In genomic region chr15:81045336-81045735, GRCm38 (mm10) we compare ENCODE assay signal across 10 mouse cellular contexts.
DNase-seq lines count a peak whose midpoint lies in the region; TF ChIP-seq lines count a peak whose summit lies in the region.
"Had no signal": no experiment of that assay in that cellular context is flagged by ENCODE, and none has a peak within 500 bp of the region (broad histone marks: within the 10 kb centered on the region; RNA-seq: fewer than 3 reads in every experiment).

No protein-coding gene starts in this region.

- no peaks in the 10 kb centered on the region for H3K36me3 ChIP-seq in thymus, adult 2 months (ENCODE audit: control insufficient read depth, insufficient read depth, low read length)

- TF ChIP-seq POLR2A in thymus, adult 2 months (IDR thresholded peaks at IDR 0.05; ENCODE audit: control insufficient read depth, extremely low read depth, insufficient read depth, low read length, poor library complexity) = no peak

- H3K4me1 ChIP-seq in thymus, adult 2 months (replicated peaks; ENCODE audit: control insufficient read depth, insufficient read depth, low read length) = peaks cover 29% of the 10 kb centered on the region

- H3K27me3 ChIP-seq in thymus, adult 2 months (ENCODE audit: control insufficient read depth, insufficient read depth, low read length) = no peaks in the 10 kb centered on the region
- H3K27me3 ChIP-seq: hindbrain, embryonic 13.5 days had no signal

- intact Hi-C loops in gastrocnemius, adult 2 months (cut with DNase I) = no loop called here

- TF ChIP-seq CTCF in gastrocnemius, adult 2 months (IDR thresholded peaks at IDR 0.05) = no peak
- TF ChIP-seq CTCF in thymus, adult 2 months (IDR thresholded peaks at IDR 0.05; ENCODE audit: borderline replicate concordance, control insufficient read depth, extremely low read depth, insufficient read depth, low read length, poor library complexity) = no peak

- 3% methylated on average over 4 of the region's 4 CpGs for WGBS in thymus, adult 2 months

- DNase-seq in gastrocnemius, adult 2 months = no peak
- no peak for DNase-seq in gastrocnemius, postnatal 4 days (ENCODE audit: low spot score in 2 of 2)
- DNase-seq in induced T-regulatory cell, adult 2 months (ENCODE audit: low read depth) = peak; percentile 84
- peak; percentile 59 to 64 for DNase-seq in lung, postnatal 4 days
- DNase-seq in thymus, adult 2 months = peak; percentile 67
- no peak for DNase-seq in urinary bladder, postnatal 14 days (ENCODE audit: low spot score)
- no peak for DNase-seq in frontal cortex, adult 2 months (ENCODE audit: extremely low spot score in 1 of 2, low spot score in 1 of 2)
- no peak for DNase-seq in yolk sac, embryonic 10.5 days (ENCODE audit: low spot score)

- peak overlapping the region; percentile 49 for H3K4me3 ChIP-seq in gastrocnemius, adult 2 months
- peak overlapping the region; percentile 84 for H3K4me3 ChIP-seq in thymus, adult 2 months (ENCODE audit: control insufficient read depth, insufficient read depth, low read length)
- H3K4me3 ChIP-seq: hindbrain, embryonic 13.5 days; midbrain, embryonic 10.5 days had no signal

- H3K27ac ChIP-seq in gastrocnemius, adult 2 months = peak overlapping the region; percentile 44
- H3K27ac ChIP-seq in thymus, adult 2 months (ENCODE audit: control insufficient read depth, insufficient read depth, low read length) = peak overlapping the region; percentile 96
- H3K27ac ChIP-seq: hindbrain, embryonic 13.5 days; midbrain, embryonic 10.5 days had no signal

Comparison
In these comparisons a context has a peak if more than half of its experiments do, and no peak if none do; other contexts are left out.
1. DNase-seq: peak in induced T-regulatory cell, adult 2 months (single experiment), lung, postnatal 4 days (2 of 2) and thymus, adult 2 months (single experiment); none in gastrocnemius, adult 2 months (single experiment), gastrocnemius, postnatal 4 days (0 of 2), urinary bladder, postnatal 14 days (single experiment), frontal cortex, adult 2 months (0 of 2) and yolk sac, embryonic 10.5 days (single experiment).